Mouse (Mus musculus) neural tube, embryonic 13.5 days (tissue): Measurements from ENCODE around the gene Dusp22. TPM values are rescaled to one million over a fixed set of nuclear protein-coding genes. Genes with fewer than 3 reads are reported as not detected.

Source experiments
- ATAC-seq: fragments of 200-750 bp; cut with Nextera tagmentation; 2 replicates; pipeline ENCODE4 v1.8.0; 2017; ENCODE audit warnings: low read depth, mild to moderate bottlenecking, moderate TSS enrichment, moderate library complexity
- H3K27ac ChIP-seq: fragments of 300-500 bp; sonication (generic); replicated peaks from 2 replicates; pipeline ENCODE4 v1.5.1; 2015; ENCODE audit warnings: moderate library complexity, mild to moderate bottlenecking, inconsistent platforms
- H3K27me3 ChIP-seq: fragments of 300-500 bp; sonication (generic); 2 replicates; pipeline ENCODE4 v1.6.1; 2015; ENCODE audit warnings: mild to moderate bottlenecking, inconsistent platforms
- H3K36me3 ChIP-seq: fragments of 300-500 bp; sonication (generic); 2 replicates; pipeline ENCODE4 v1.6.1; 2015; ENCODE audit warnings: mild to moderate bottlenecking, inconsistent platforms
- H3K4me1 ChIP-seq: fragments of 300-500 bp; sonication (generic); replicated peaks from 2 replicates; pipeline ENCODE4 v1.6.1; 2015; ENCODE audit warnings: inconsistent platforms
- H3K4me2 ChIP-seq: fragments of 300-500 bp; sonication (generic); 2 replicates; pipeline ENCODE4 v1.6.1; 2015; ENCODE audit warnings: inconsistent platforms, mild to moderate bottlenecking, moderate library complexity
- H3K4me3 ChIP-seq: fragments of 300-500 bp; sonication (generic); 2 replicates; pipeline ENCODE4 v1.5.1; 2015; ENCODE audit warnings: mild to moderate bottlenecking, inconsistent platforms
- H3K9ac ChIP-seq: fragments of 300-500 bp; sonication (generic); 2 replicates; pipeline ENCODE4 v1.6.1; 2015; ENCODE audit warnings: moderate library complexity, mild to moderate bottlenecking, inconsistent platforms
- H3K9me3 ChIP-seq: fragments of 300-500 bp; sonication (generic); 2 replicates; pipeline ENCODE4 v1.6.1; 2016; ENCODE audit warnings: inconsistent platforms
- WGBS: fragments of 180-500 bp; shearing (Covaris S2); methylation state at CpG from one replicate; pipeline ENCODE4 v1.1.7; 2015; 5-methylcytosine and 5-hydroxymethylcytosine counted together
- polyA plus RNA-seq: library from polyadenylated mRNA; unstranded; fragments of >200 nt; fragmentation: Nextera tagmentation; extraction: Ambion mirVana; gene quantifications from 2 replicates; pipeline ENCODE4 v1.2.1, GENCODE M21; 2015

Dusp22 gene
- polyA plus RNA-seq, 1 experiment from 2014 or later: 28.2 TPM

DNA sequence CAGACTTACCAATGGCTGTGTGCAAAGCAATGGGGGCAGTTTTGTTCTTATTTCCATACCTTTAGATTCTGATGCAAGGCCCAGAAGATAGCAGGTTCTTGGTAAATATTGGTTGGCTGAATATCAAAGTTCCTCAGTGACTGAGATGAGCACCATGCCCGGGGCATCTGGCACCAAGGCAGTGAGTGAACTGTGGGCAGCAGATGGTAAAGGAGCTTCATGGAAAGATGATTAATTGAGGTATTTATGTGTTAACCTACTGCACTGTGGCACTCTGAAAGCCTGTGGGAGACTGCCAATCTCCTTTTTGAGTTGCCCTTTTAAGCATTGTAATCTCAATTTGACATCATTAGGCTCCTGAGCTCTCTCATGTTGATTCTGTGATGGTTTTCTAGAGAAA lies 9.1 kb upstream of the Dusp22 start:
- no peak overlapping the region for H3K9ac ChIP-seq
- no peaks in the 10 kb centered on the region for H3K4me1 ChIP-seq
- H3K27me3 ChIP-seq: no peaks in the 10 kb centered on the region
- no peaks in the 10 kb centered on the region for H3K36me3 ChIP-seq
- no peak overlapping the region for H3K4me3 ChIP-seq
- H3K27ac ChIP-seq: no peak overlapping the region
- no peak overlapping the region for H3K4me2 ChIP-seq
- 81% methylated on average over 1 of the region's 1 CpGs for WGBS
- no peak for ATAC-seq
- no peaks in the 10 kb centered on the region for H3K9me3 ChIP-seq

GRCm38 (mm10) chr13:30653051-30653450 lies 6.7 kb upstream of the Dusp22 start:
- 68% methylated on average over 4 of the region's 4 CpGs for WGBS
- no peak for ATAC-seq
- H3K27ac ChIP-seq: no peak overlapping the region

GRCm38 (mm10) chr13:30654463-30654862 lies 5.3 kb upstream of the Dusp22 start:
- H3K4me2 ChIP-seq: no peak overlapping the region
- H3K9ac ChIP-seq: no peak overlapping the region
- ATAC-seq: no peak
- WGBS: 73% methylated on average over 5 of the region's 5 CpGs
- H3K9me3 ChIP-seq: no peaks in the 10 kb centered on the region
- H3K27ac ChIP-seq: no peak overlapping the region
- H3K4me3 ChIP-seq: no peak overlapping the region
- H3K27me3 ChIP-seq: no peaks in the 10 kb centered on the region
- H3K36me3 ChIP-seq: no peaks in the 10 kb centered on the region
- H3K4me1 ChIP-seq: peaks cover 3% of the 10 kb centered on the region

More at GRCm38 (mm10) chr13:30653051-30653450, 6.7 kb upstream of the Dusp22 start:
- Histone ChIP-seq H3K9me3 (no peaks in the 10 kb centered on the region), H3K4me1 (no peaks in the 10 kb centered on the region), H3K4me2 (no peak overlapping the region), H3K36me3 (no peaks in the 10 kb centered on the region), H3K9ac (no peak overlapping the region), H3K4me3 (no peak overlapping the region), H3K27me3 (no peaks in the 10 kb centered on the region)

DNA sequence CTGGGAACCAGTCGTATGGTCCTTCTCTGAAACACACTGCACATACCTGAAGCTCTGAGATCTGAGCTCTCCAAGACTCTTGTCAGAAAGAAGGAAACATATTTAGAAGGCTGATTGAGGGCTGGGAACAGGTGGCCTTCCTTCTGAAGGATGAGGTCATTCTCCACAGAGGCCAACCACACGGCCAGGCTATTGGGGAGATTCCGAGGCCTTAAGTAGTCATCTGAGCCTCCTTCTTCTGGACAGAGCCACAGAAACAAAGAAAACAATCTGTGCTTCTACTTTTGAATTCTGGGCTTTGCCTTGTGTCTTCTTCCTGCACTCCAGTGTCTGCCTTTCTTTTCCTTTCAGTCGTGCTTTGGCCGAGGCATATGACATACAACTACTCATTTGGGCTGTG lies 2.9 kb upstream of the Dusp22 start:
- H3K4me3 ChIP-seq: no peak overlapping the region
- H3K4me2 ChIP-seq: no peak overlapping the region
- ATAC-seq: no peak
- no peak overlapping the region for H3K27ac ChIP-seq
- H3K9ac ChIP-seq: no peak overlapping the region
- no peaks in the 10 kb centered on the region for H3K9me3 ChIP-seq
- H3K4me1 ChIP-seq: peaks cover 10% of the 10 kb centered on the region
- H3K27me3 ChIP-seq: no peaks in the 10 kb centered on the region
- WGBS: 74% methylated on average over 5 of the region's 5 CpGs
- H3K36me3 ChIP-seq: no peaks in the 10 kb centered on the region

GRCm38 (mm10) chr13:30657779-30658178 lies 2.0 kb upstream of the Dusp22 start:
- H3K4me1 ChIP-seq: peaks cover 10% of the 10 kb centered on the region
- H3K36me3 ChIP-seq: no peaks in the 10 kb centered on the region
- no peaks in the 10 kb centered on the region for H3K9me3 ChIP-seq
- H3K9ac ChIP-seq: no peak overlapping the region
- H3K27me3 ChIP-seq: no peaks in the 10 kb centered on the region
- no peak overlapping the region for H3K4me2 ChIP-seq
- no peak for ATAC-seq
- no peak overlapping the region for H3K4me3 ChIP-seq
- no peak overlapping the region for H3K27ac ChIP-seq
- WGBS: 74% methylated on average over 2 of the region's 2 CpGs

DNA sequence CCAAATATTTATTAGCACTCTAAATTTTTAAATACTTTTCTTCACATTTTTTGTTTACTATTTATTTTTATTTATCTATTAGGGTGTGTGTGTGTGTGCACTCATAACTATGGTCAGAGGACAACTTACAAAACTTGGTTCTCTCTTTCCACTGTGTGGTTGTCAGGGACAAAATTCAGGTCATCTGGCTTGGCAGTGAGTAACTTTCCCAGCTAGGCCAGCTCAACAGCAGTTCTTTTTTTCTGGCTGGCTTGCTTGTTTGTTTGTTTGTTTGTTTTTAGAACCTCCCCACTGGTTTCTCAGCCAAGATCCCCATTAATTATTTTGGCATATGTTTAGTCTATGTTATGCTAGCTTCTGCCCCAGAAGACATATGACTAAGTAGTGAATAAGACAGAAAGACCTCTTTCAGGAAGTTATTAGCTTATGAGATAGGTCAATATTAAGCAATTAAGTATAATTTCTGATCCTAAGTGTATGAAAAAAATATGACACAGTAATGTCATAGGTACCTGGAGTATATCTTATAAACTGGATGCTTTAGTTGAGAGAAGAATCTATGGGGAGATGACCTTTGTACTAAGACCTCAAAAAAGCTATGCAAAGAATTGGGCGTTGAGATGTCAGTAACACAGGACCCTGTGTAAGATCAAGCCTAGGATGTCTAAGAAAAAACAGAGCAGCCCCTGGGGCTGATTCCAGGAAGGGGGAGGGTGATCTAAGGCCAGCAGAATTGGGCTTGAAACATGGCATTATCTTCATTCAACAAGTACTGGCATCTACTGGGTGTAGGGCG lies 1.4 kb upstream of the Dusp22 start:
- Histone ChIP-seq H3K27me3 (no peaks in the 10 kb centered on the region), H3K4me3 (no peak overlapping the region), H3K4me1 (peaks cover 10% of the 10 kb centered on the region), H3K36me3 (no peaks in the 10 kb centered on the region), H3K9me3 (no peaks in the 10 kb centered on the region), H3K27ac (no peak overlapping the region), H3K4me2 (no peak overlapping the region), H3K9ac (no peak overlapping the region)
- WGBS: 81% methylated on average over 2 of the region's 2 CpGs
- no peak for ATAC-seq

GRCm38 (mm10) chr13:30665261-30665660 lies 5.5 kb downstream of the Dusp22 start:
- Histone ChIP-seq H3K4me1 (0 out of 2 replicates have a peak, but pooled peaks cover 5% of the 10 kb centered on the region), H3K9ac (no peak overlapping the region), H3K27ac (no peak overlapping the region), H3K4me3 (no peak overlapping the region), H3K36me3 (peaks cover 2% of the 10 kb centered on the region; the same call in 1 of the 2 replicates), H3K4me2 (no peak overlapping the region), H3K9me3 (no peaks in the 10 kb centered on the region), H3K27me3 (no peaks in the 10 kb centered on the region)
- 92% methylated on average over 8 of the region's 8 CpGs for WGBS
- no peak for ATAC-seq

- no peak overlapping the region for H3K4me2 ChIP-seq
- H3K9ac ChIP-seq: no peak overlapping the region
- no peak for ATAC-seq
- WGBS: 95% methylated on average over 10 of the region's 10 CpGs
- no peaks in the 10 kb centered on the region for H3K4me1 ChIP-seq
- H3K9me3 ChIP-seq: no peaks in the 10 kb centered on the region
- peaks cover 9% of the 10 kb centered on the region; the same call in 1 of the 2 replicates for H3K36me3 ChIP-seq
- H3K27ac ChIP-seq: no peak overlapping the region
- H3K27me3 ChIP-seq: no peaks in the 10 kb centered on the region
- H3K4me3 ChIP-seq: no peak overlapping the region
Observed at GRCm38 (mm10) chr13:30666537-30666936, 6.7 kb downstream of the Dusp22 start.

DNA sequence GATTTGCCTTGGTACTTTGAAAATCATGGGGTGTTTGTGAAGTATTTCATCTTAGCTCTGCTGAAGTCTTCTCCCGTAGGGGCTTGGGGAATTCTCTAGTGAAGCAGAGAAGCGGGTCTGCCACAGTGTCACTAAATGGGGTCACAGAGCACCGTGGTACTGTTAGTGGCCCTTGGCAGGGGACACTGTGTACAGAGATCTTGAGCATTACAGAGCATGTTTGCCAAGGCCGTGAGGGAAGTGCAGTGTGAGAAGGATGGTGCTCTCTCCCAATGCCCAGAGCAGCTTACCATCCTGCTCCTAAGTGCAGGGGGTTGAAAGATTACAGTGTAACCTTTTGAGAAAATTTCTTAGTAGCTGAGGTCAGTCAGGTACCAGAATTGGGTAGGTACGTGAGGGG lies 8.5 kb downstream of the Dusp22 start:
- ATAC-seq: no peak
- H3K9ac ChIP-seq: no peak overlapping the region
- no peaks in the 10 kb centered on the region for H3K27me3 ChIP-seq
- no peak overlapping the region for H3K4me2 ChIP-seq
- no peak overlapping the region for H3K4me3 ChIP-seq
- no peaks in the 10 kb centered on the region for H3K4me1 ChIP-seq
- H3K9me3 ChIP-seq: no peaks in the 10 kb centered on the region
- peaks cover 9% of the 10 kb centered on the region; the same call in 1 of the 2 replicates for H3K36me3 ChIP-seq
- H3K27ac ChIP-seq: no peak overlapping the region
- 89% methylated on average over 5 of the region's 5 CpGs for WGBS

DNA sequence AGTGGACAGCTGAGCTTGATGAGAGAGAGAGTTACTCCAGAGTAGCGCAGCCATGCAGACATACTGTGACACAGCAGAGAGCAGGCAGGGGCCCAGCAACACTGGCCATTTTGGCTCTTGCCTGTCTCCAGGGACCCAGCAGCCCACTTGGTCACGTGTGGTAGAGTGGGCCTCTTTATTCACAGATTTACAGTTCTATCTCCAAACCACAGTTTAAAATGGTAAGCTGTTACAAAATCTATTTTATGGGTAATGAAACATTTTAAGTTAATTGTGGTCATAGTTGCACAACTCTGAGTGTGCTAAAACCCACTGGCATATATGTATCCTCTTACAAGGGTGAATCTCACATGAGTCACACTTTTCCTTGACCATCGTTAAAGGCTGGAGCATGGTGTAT lies 9.5 kb downstream of the Dusp22 start:
- H3K27ac ChIP-seq: no peak overlapping the region
- no peak overlapping the region for H3K4me2 ChIP-seq
- WGBS: 88% methylated on average over 3 of the region's 3 CpGs
- H3K9ac ChIP-seq: no peak overlapping the region
- no peak overlapping the region for H3K4me3 ChIP-seq
- no peaks in the 10 kb centered on the region for H3K27me3 ChIP-seq
- H3K4me1 ChIP-seq: no peaks in the 10 kb centered on the region
- no peak for ATAC-seq
- no peaks in the 10 kb centered on the region for H3K9me3 ChIP-seq
- peaks cover 9% of the 10 kb centered on the region; the same call in 1 of the 2 replicates for H3K36me3 ChIP-seq

- 91% methylated on average over 5 of the region's 5 CpGs for WGBS
- Histone ChIP-seq H3K4me1 (no peaks in the 10 kb centered on the region), H3K36me3 (peaks cover 14% of the 10 kb centered on the region; the same call in 1 of the 2 replicates), H3K9me3 (no peaks in the 10 kb centered on the region), H3K4me3 (no peak overlapping the region), H3K4me2 (no peak overlapping the region), H3K27ac (no peak overlapping the region), H3K9ac (no peak overlapping the region), H3K27me3 (no peaks in the 10 kb centered on the region)
- ATAC-seq: no peak
Observed at GRCm38 (mm10) chr13:30673878-30674277, 14.1 kb downstream of the Dusp22 start.

GRCm38 (mm10) chr13:30678822-30679221 lies 19.0 kb downstream of the Dusp22 start:
- H3K9ac ChIP-seq: no peak overlapping the region
- no peak overlapping the region for H3K27ac ChIP-seq
- no peaks in the 10 kb centered on the region for H3K4me1 ChIP-seq
- H3K4me2 ChIP-seq: no peak overlapping the region
- no peaks in the 10 kb centered on the region for H3K9me3 ChIP-seq
- H3K4me3 ChIP-seq: no peak overlapping the region
- H3K27me3 ChIP-seq: no peaks in the 10 kb centered on the region
- ATAC-seq: no peak
- 91% methylated on average over 5 of the region's 5 CpGs for WGBS
- 0 out of 2 replicates have a peak, but pooled peaks cover 6% of the 10 kb centered on the region for H3K36me3 ChIP-seq

DNA sequence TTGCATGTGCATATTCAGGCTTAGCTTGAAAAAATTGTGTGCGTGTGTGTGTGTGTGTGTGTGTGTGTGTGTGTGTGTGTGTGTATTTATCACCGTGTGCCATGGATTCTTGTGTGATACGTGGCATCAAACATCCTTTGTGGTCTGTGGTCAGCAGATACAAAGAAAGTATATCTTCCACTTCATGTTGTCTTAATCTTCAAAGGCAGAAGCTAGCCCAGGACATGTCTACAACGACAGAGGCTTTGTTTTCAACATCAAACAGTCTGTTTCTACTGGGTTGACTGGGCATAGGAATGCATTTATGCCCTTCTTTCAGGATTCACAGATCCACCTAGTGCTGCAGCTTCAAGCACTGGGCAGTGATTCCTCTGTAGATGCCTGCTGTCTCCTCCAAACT lies 22.1 kb downstream of the Dusp22 start:
- no peak for ATAC-seq
- Histone ChIP-seq H3K27ac (no peak overlapping the region), H3K36me3 (0 out of 2 replicates have a peak, but pooled peaks cover 6% of the 10 kb centered on the region), H3K4me2 (no peak overlapping the region), H3K4me1 (no peaks in the 10 kb centered on the region), H3K9ac (no peak overlapping the region), H3K27me3 (no peaks in the 10 kb centered on the region), H3K4me3 (no peak overlapping the region), H3K9me3 (no peaks in the 10 kb centered on the region)
- 75% methylated on average over 4 of the region's 4 CpGs for WGBS
